Mouse (Mus musculus): ENCODE measurements around the gene Apopt1. TPM values are rescaled to one million over a fixed set of nuclear protein-coding genes. Genes with fewer than 3 reads are reported as not detected.

The Apopt1 gene
- polyA plus RNA-seq, 1 experiment = 22.5 TPM

- no peak for DNase-seq
- WGBS = 97% methylated on average over 3 of the region's 3 CpGs
- TF ChIP-seq CTCF (IDR thresholded peaks at IDR 0.05; ENCODE audit: insufficient read depth, low read length) (no peak), POLR2A (IDR thresholded peaks at IDR 0.05; ENCODE audit: borderline replicate concordance, extremely low read depth, low read depth, low read length) (no peak)
- no peak overlapping the region for H3K4me3 ChIP-seq (replicated peaks; ENCODE audit: extremely low read depth, low read depth, low read length)
- H3K4me1 ChIP-seq (ENCODE audit: control insufficient read depth, insufficient read depth, low read length) = peaks cover 12% of the 10 kb centered on the region
Measured at GRCm38 (mm10) chr12:111750739-111751138, 37.7 kb downstream of the Apopt1 start.

- no peak for DNase-seq
- Histone ChIP-seq H3K4me1 (ENCODE audit: control insufficient read depth, insufficient read depth, low read length) (peaks cover 5% of the 10 kb centered on the region), H3K4me3 (replicated peaks; ENCODE audit: extremely low read depth, low read depth, low read length) (no peak overlapping the region)
- TF ChIP-seq CTCF (IDR thresholded peaks at IDR 0.05; ENCODE audit: insufficient read depth, low read length) (no peak), POLR2A (IDR thresholded peaks at IDR 0.05; ENCODE audit: borderline replicate concordance, extremely low read depth, low read depth, low read length) (no peak)
- WGBS = 84% methylated on average over 6 of the region's 6 CpGs
Measured at GRCm38 (mm10) chr12:111752491-111752890, 39.4 kb downstream of the Apopt1 start.

- DNase-seq = no peak
- peaks cover 8% of the 10 kb centered on the region for H3K4me1 ChIP-seq (ENCODE audit: control insufficient read depth, insufficient read depth, low read length)
- TF ChIP-seq CTCF (IDR thresholded peaks at IDR 0.05; ENCODE audit: insufficient read depth, low read length) = no peak
- TF ChIP-seq POLR2A (IDR thresholded peaks at IDR 0.05; ENCODE audit: borderline replicate concordance, extremely low read depth, low read depth, low read length) = no peak
- WGBS = 35% methylated on average over 9 of the region's 9 CpGs
- H3K4me3 ChIP-seq (replicated peaks; ENCODE audit: extremely low read depth, low read depth, low read length) = no peak overlapping the region
Measured at GRCm38 (mm10) chr12:111753347-111753746, 40.3 kb downstream of the Apopt1 start.

GRCm38 (mm10) chr12:111754710-111755109 is 41.6 kb downstream of the Apopt1 start:
- peaks cover 8% of the 10 kb centered on the region for H3K4me1 ChIP-seq (ENCODE audit: control insufficient read depth, insufficient read depth, low read length)
- no peak for DNase-seq
- TF ChIP-seq POLR2A (IDR thresholded peaks at IDR 0.05; ENCODE audit: borderline replicate concordance, extremely low read depth, low read depth, low read length) (no peak), CTCF (IDR thresholded peaks at IDR 0.05; ENCODE audit: insufficient read depth, low read length) (no peak)
- no peak overlapping the region for H3K4me3 ChIP-seq (replicated peaks; ENCODE audit: extremely low read depth, low read depth, low read length)

- Histone ChIP-seq H3K4me3 (replicated peaks; ENCODE audit: extremely low read depth, low read depth, low read length) (no peak overlapping the region), H3K4me1 (ENCODE audit: control insufficient read depth, insufficient read depth, low read length) (peaks cover 8% of the 10 kb centered on the region)
- no peak for DNase-seq
- 49% methylated on average over 2 of the region's 2 CpGs for WGBS
- TF ChIP-seq POLR2A (IDR thresholded peaks at IDR 0.05; ENCODE audit: borderline replicate concordance, extremely low read depth, low read depth, low read length) (no peak), CTCF (IDR thresholded peaks at IDR 0.05; ENCODE audit: insufficient read depth, low read length) (no peak)
Measured at GRCm38 (mm10) chr12:111755231-111755630, 42.2 kb downstream of the Apopt1 start.

GRCm38 (mm10) chr12:111756082-111756697 is 43.1 kb downstream of the Apopt1 start:
- Histone ChIP-seq H3K4me3 (replicated peaks; ENCODE audit: extremely low read depth, low read depth, low read length) (no peak overlapping the region), H3K4me1 (ENCODE audit: control insufficient read depth, insufficient read depth, low read length) (peaks cover 14% of the 10 kb centered on the region)
- 43% methylated on average over 4 of the region's 4 CpGs for WGBS
- no peak for DNase-seq
- no peak for TF ChIP-seq CTCF (IDR thresholded peaks at IDR 0.05; ENCODE audit: insufficient read depth, low read length)
- TF ChIP-seq POLR2A (IDR thresholded peaks at IDR 0.05; ENCODE audit: borderline replicate concordance, extremely low read depth, low read depth, low read length) = no peak

GRCm38 (mm10) chr12:111756698-111757082 is 43.6 kb downstream of the Apopt1 start:
- Histone ChIP-seq H3K4me1 (ENCODE audit: control insufficient read depth, insufficient read depth, low read length) (peaks cover 14% of the 10 kb centered on the region), H3K4me3 (replicated peaks; ENCODE audit: extremely low read depth, low read depth, low read length) (no peak overlapping the region)
- 51% methylated on average over 5 of the region's 5 CpGs for WGBS
- no peak for DNase-seq
- no peak for TF ChIP-seq CTCF (IDR thresholded peaks at IDR 0.05; ENCODE audit: insufficient read depth, low read length)

- Histone ChIP-seq H3K4me1 (ENCODE audit: control insufficient read depth, insufficient read depth, low read length) (peaks cover 19% of the 10 kb centered on the region), H3K4me3 (replicated peaks; ENCODE audit: extremely low read depth, low read depth, low read length) (peak overlapping the region; percentile 97)
- 61% methylated on average over 10 of the region's 10 CpGs for WGBS
- peak; percentile 19 for DNase-seq
- TF ChIP-seq CTCF (IDR thresholded peaks at IDR 0.05; ENCODE audit: insufficient read depth, low read length) (no peak), POLR2A (IDR thresholded peaks at IDR 0.05; ENCODE audit: borderline replicate concordance, extremely low read depth, low read depth, low read length) (no peak)
Measured at GRCm38 (mm10) chr12:111757561-111758325, 44.7 kb downstream of the Apopt1 start.

- WGBS = under 1% methylated on average over 70 of the region's 85 CpGs
- H3K4me1 ChIP-seq (ENCODE audit: control insufficient read depth, insufficient read depth, low read length) = peaks cover 19% of the 10 kb centered on the region
- peak within 1 kb of the TSS; percentile 97 for H3K4me3 ChIP-seq (replicated peaks; ENCODE audit: extremely low read depth, low read depth, low read length)
- DNase-seq = peak; percentile 84
- TF ChIP-seq POLR2A (IDR thresholded peaks at IDR 0.05; ENCODE audit: borderline replicate concordance, extremely low read depth, low read depth, low read length) (peak; percentile 76; the same call in 1 of the 2 replicates), CTCF (IDR thresholded peaks at IDR 0.05; ENCODE audit: insufficient read depth, low read length) (no peak)
Measured at GRCm38 (mm10) chr12:111758381-111759175, 45.5 kb downstream of the Apopt1 start, which contains the start of gene Klc1. Klc1 (plus strand) TSS chr12:111758849.
